Mouse (Mus musculus): ENCODE measurements at regions not wholly inside any gene's neighbourhood (a gene's known extent, or its start where the extent isn't known, plus 50 kb on each side); places are given as distances from the start of the nearest gene placed in this dataset.

- no peak for TF ChIP-seq POLR2A (IDR thresholded peaks at IDR 0.05; ENCODE audit: insufficient read depth, low read depth, low read length)
- TF ChIP-seq EP300 (IDR thresholded peaks at IDR 0.05; ENCODE audit: insufficient read depth, low read depth, low read length), result no peak
- TF ChIP-seq CTCF (IDR thresholded peaks at IDR 0.05), result no peak
- intact Hi-C loops (cut with DNase I), result no loop called here
- 62% methylated on average over 9 of the region's 9 CpGs for WGBS
- Histone ChIP-seq H3K9ac (ENCODE audit: low read depth, low read length) (no peak overlapping the region), H3K36me3 (ENCODE audit: control insufficient read depth, insufficient read depth, low read length) (no peaks in the 10 kb centered on the region), H3K27me3 (ENCODE audit: control insufficient read depth, insufficient read depth, low read length) (no peaks in the 10 kb centered on the region), H3K4me3 (no peak overlapping the region), H3K79me2 (replicated peaks; ENCODE audit: control insufficient read depth, insufficient read depth, low read length) (no peaks in the 10 kb centered on the region), H3K4me1 (ENCODE audit: control insufficient read depth, insufficient read depth, low read length) (no peaks in the 10 kb centered on the region), H3K27ac (no peak overlapping the region)
- DNase-seq, result no peak
Observed at GRCm38 (mm10) chr12:99039497-99040322, 119.3 kb downstream of the Ttc8 start.

- no peak overlapping the region for H3K9ac ChIP-seq (ENCODE audit: low read depth, low read length)
- H3K36me3 ChIP-seq (ENCODE audit: control insufficient read depth, insufficient read depth, low read length), result no peaks in the 10 kb centered on the region
- no peaks in the 10 kb centered on the region for H3K27me3 ChIP-seq (ENCODE audit: control insufficient read depth, insufficient read depth, low read length)
- no peak for DNase-seq
- H3K79me2 ChIP-seq (replicated peaks; ENCODE audit: control insufficient read depth, insufficient read depth, low read length), result no peaks in the 10 kb centered on the region
- 60% methylated on average over 4 of the region's 4 CpGs for WGBS
- H3K4me3 ChIP-seq, result no peak overlapping the region
- TF ChIP-seq EP300 (IDR thresholded peaks at IDR 0.05; ENCODE audit: insufficient read depth, low read depth, low read length), result no peak
- no peak for TF ChIP-seq CTCF (IDR thresholded peaks at IDR 0.05)
- no peak for TF ChIP-seq POLR2A (IDR thresholded peaks at IDR 0.05; ENCODE audit: insufficient read depth, low read depth, low read length)
- intact Hi-C loops (cut with DNase I), result no loop called here
- no peak overlapping the region for H3K27ac ChIP-seq
- no peaks in the 10 kb centered on the region for H3K4me1 ChIP-seq (ENCODE audit: control insufficient read depth, insufficient read depth, low read length)
Observed at GRCm38 (mm10) chr12:99041606-99042005, 121.2 kb downstream of the Ttc8 start.

DNA sequence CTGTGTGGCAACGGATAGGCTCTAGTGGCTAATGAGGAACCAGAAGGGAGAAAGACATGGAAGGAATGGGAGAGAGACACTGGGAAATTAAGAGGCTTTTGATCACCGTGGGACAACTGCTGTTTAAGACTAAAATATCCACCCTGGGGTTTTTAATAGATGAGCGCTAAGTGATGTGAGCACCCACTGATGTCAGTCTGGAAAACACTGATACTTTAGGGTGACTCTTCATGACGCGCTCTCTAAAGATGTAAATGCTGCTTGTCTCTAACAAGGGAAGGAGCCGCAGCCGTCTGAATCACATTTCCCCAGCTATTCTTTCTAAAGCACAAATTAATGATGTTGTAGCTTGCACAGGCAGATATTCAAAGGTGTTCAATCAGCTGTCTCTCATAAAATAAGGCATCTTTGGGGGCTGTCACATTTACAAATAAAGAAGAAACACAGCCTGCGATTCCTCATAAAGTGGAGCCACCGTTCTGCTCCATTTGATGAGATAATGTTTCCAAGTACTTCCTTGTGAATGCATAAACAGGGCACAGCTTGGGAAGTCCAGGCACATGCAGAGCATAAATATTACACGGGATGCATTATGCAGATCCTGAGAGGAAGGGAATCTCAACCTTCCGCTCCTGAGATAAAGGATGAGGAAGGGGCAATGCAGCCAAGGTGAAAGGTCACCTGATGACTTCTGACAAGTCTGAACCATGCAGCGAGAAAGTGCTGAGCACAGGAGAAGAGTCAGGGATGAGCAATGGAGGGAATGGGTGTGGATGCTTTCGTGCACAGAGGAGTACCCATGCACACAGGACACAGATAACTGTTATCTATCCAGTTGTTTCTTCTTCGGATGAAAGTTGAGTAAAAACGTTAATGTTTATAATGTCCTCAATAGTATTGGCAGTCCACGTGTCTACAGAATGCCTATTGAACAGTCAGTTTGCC lies 122.8 kb downstream of the Ttc8 start:
- WGBS, result 70% methylated on average over 16 of the region's 16 CpGs
- no peaks in the 10 kb centered on the region for H3K27me3 ChIP-seq (ENCODE audit: control insufficient read depth, insufficient read depth, low read length)
- DNase-seq, result no peak
- no peaks in the 10 kb centered on the region for H3K4me1 ChIP-seq (ENCODE audit: control insufficient read depth, insufficient read depth, low read length)
- no peak for TF ChIP-seq POLR2A (IDR thresholded peaks at IDR 0.05; ENCODE audit: insufficient read depth, low read depth, low read length)
- TF ChIP-seq EP300 (IDR thresholded peaks at IDR 0.05; ENCODE audit: insufficient read depth, low read depth, low read length), result no peak
- no peak for TF ChIP-seq CTCF (IDR thresholded peaks at IDR 0.05)
- intact Hi-C loops (cut with DNase I), result no loop called here
- H3K79me2 ChIP-seq (replicated peaks; ENCODE audit: control insufficient read depth, insufficient read depth, low read length), result no peaks in the 10 kb centered on the region
- no peaks in the 10 kb centered on the region for H3K36me3 ChIP-seq (ENCODE audit: control insufficient read depth, insufficient read depth, low read length)
- no peak overlapping the region for H3K9ac ChIP-seq (ENCODE audit: low read depth, low read length)
- no peak overlapping the region for H3K27ac ChIP-seq
- no peak overlapping the region for H3K4me3 ChIP-seq

- H3K36me3 ChIP-seq (ENCODE audit: control insufficient read depth, insufficient read depth, low read length), result no peaks in the 10 kb centered on the region
- H3K27ac ChIP-seq, result no peak overlapping the region
- intact Hi-C loops (cut with DNase I), result no loop called here
- no peak overlapping the region for H3K9ac ChIP-seq (ENCODE audit: low read depth, low read length)
- no peak for DNase-seq
- H3K4me3 ChIP-seq, result no peak overlapping the region
- TF ChIP-seq CTCF (IDR thresholded peaks at IDR 0.05) (no peak), POLR2A (IDR thresholded peaks at IDR 0.05; ENCODE audit: insufficient read depth, low read depth, low read length) (no peak), EP300 (IDR thresholded peaks at IDR 0.05; ENCODE audit: insufficient read depth, low read depth, low read length) (no peak)
- no peaks in the 10 kb centered on the region for H3K27me3 ChIP-seq (ENCODE audit: control insufficient read depth, insufficient read depth, low read length)
- no peaks in the 10 kb centered on the region for H3K79me2 ChIP-seq (replicated peaks; ENCODE audit: control insufficient read depth, insufficient read depth, low read length)
- H3K4me1 ChIP-seq (ENCODE audit: control insufficient read depth, insufficient read depth, low read length), result no peaks in the 10 kb centered on the region
- 54% methylated on average over 5 of the region's 5 CpGs for WGBS
Observed at GRCm38 (mm10) chr12:99044477-99044876, 124.1 kb downstream of the Ttc8 start.

- H3K79me2 ChIP-seq (replicated peaks; ENCODE audit: control insufficient read depth, insufficient read depth, low read length), result no peaks in the 10 kb centered on the region
- H3K4me1 ChIP-seq (ENCODE audit: control insufficient read depth, insufficient read depth, low read length), result no peaks in the 10 kb centered on the region
- no peak overlapping the region for H3K4me3 ChIP-seq
- no peak overlapping the region for H3K9ac ChIP-seq (ENCODE audit: low read depth, low read length)
- 35% methylated on average over 2 of the region's 2 CpGs for WGBS
- intact Hi-C loops (cut with DNase I), result no loop called here
- no peak overlapping the region for H3K27ac ChIP-seq
- no peaks in the 10 kb centered on the region for H3K27me3 ChIP-seq (ENCODE audit: control insufficient read depth, insufficient read depth, low read length)
- no peaks in the 10 kb centered on the region for H3K36me3 ChIP-seq (ENCODE audit: control insufficient read depth, insufficient read depth, low read length)
- DNase-seq, result no peak
- TF ChIP-seq CTCF (IDR thresholded peaks at IDR 0.05) (no peak), EP300 (IDR thresholded peaks at IDR 0.05; ENCODE audit: insufficient read depth, low read depth, low read length) (no peak), POLR2A (IDR thresholded peaks at IDR 0.05; ENCODE audit: insufficient read depth, low read depth, low read length) (no peak)
Observed at GRCm38 (mm10) chr12:99050426-99050825, 130.1 kb downstream of the Ttc8 start.

Measured in heart, adult 2 months (tissue).